Mouse (Mus musculus): ENCODE data around the gene Brat1.
A peak's percentile ranks its signal among the peaks of the same experiment; 100 is the strongest.

The Brat1 gene

DNA sequence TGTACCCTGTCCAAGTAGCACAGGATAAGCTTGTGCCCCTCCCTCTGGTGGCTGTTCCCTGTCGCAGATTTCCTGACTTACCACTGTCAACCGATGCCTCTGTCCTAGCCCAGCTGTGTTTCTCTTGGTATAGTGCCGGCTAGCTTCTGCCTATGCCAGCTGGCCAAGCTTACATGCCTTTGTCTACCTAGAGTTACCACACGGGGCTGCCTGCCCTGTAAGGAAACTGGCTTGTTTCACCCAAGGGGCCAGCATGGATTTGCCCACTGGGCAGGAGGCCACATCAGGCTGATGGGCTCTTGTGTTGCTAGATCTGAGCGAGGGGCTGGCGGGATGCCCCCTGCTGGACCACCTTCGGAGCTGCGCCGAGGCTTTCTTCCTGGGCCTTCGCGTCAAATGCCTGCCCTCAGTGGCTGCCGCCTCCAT lies 38.9 kb downstream of the Brat1 start:
- DNase-seq (ENCODE audit: low spot score in 2 of 2) = no peak

DNA sequence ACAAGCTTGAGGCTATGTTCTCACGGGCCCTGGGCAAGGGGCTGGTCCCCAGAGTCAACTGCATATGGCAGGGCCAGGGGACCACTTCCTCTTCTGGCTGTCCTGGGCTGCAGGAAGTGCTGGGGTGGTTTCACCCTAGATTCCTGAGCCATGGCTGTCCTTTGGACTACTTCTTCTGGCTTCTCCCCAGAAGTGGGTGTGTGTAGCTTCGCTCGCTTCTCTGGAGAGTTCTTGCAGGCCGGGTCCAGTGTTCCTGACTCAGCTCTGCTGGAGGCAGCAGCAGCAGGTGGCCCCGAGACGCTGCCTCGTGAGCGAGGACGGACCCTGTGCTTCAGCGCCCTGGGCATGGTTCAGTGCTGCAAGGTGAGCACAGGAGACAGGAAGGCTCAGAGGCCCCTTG lies 43.6 kb downstream of the Brat1 start:
- no peak for DNase-seq (ENCODE audit: low spot score in 2 of 2)

DNA sequence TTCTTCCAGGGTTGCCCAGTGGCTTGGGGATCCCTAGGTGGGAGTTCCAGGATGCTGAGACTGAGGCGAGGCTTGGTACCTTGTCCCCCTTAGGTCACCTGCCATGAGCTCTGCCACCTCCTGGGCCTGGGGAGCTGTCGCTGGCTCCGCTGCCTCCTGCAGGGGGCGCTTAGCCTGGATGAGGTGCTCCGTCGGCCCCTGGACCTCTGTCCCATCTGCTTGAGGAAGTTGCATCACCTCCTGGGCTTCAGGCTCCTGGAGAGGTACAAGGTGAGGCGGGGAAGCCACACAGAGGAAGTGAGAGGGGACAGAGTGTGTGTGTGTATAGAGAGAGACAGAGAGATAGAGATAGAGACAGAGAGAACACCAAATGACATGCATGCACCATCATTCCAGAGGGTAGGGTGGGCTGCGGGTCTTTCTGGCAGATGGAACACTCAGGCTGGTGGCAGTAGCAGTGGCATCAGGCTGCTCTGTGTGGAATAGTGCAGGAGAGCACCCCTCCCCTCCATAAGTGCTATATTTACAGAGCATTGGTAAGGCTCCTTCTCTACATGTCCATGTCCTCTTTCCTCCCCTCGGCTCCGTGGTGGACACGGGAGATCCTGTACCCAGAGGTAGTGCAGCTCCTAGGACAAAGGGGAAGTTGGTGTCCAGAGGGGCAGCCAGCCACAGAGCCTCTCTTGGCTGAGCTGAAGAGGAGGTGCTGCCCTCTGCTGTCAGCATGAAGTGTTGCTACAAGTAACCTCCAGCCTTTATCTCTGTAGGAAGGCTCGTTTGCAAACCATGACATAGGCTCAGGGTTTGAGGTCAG lies 44.5 kb downstream of the Brat1 start:
- DNase-seq (ENCODE audit: low spot score in 2 of 2) = peak in 1 of 2 experiments; percentile 64

DNA sequence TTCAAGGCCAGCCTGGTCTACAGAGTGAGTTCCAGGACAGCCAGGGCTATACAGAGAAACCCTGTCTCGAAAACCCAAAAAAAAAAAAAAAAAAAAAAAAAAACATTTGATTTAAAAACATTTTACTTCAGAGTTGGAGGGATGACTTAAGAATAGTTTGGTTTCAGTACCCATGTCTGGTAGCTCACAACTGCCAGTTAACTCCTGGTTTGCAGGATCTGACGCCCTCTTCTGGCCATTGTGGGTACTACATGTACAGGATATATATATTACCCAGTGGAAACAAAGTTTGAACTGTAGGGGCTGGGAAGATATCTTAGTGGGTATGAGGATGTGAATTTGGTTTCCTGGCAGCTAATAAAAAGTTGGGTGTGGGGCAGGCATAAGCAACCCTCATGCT lies 46.1 kb downstream of the Brat1 start:
- DNase-seq (ENCODE audit: low spot score in 2 of 2) = no peak

DNA sequence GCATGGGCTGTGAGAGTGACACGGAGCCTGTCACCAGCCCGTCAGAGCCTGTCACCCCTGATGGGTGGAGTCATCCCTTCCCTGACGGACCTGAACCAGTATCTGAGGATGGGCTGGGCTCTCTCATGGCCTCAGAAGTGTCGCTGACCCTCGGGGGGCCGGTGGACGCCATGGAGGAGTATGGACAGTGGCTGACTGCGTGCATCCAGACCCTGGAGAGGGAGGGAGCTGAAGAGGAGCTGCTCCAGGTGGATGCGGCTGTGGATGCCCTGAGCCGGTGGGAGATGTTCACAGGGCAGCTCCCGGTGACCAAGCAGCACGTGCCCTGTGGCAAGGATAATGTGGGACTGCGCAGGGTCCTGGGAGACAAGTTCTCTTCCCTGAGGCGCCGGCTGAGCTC lies 47.2 kb downstream of the Brat1 start:
- no peak for DNase-seq (ENCODE audit: low spot score in 2 of 2)

DNA sequence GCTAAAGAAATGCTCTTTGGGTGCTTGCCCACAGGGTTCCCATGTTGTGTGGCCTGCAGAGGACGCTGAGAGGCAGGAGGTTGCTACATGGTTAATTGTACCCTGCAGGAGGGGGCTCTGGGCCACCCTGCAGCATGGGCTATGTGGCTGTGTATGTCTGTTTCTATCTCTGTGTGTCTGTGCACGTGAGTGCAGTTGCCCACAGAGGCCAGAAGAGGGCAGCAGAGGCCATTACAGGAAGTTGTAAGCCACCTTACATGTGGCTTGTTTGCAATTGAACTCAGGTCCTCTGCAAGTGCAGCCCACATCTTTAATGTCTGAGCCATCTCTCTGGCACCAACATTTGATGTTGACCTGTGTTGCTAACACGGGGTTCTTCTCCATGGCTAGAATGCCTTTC lies 47.8 kb downstream of the Brat1 start:
- no peak for DNase-seq (ENCODE audit: low spot score in 2 of 2)

DNA sequence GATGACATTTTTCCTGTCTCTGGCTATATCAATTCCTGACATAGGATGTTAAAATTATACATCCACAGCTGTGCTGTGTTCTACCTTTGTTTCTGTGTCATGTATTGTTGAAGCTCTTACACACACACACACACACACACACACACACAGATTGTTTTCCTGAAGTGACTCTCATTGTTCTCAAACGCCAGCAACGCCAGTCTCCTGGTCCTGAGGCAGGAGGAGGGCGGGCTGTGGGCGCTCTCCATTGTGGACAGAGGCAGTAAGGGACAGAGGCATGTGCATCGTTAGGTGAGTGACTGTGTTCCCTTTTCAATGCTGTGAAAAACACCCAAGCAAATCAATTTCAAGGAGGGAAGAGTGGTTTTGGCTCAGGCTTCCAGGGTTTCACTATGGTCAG lies 48.4 kb downstream of the Brat1 start:
- no peak for DNase-seq (ENCODE audit: low spot score in 2 of 2)

DNA sequence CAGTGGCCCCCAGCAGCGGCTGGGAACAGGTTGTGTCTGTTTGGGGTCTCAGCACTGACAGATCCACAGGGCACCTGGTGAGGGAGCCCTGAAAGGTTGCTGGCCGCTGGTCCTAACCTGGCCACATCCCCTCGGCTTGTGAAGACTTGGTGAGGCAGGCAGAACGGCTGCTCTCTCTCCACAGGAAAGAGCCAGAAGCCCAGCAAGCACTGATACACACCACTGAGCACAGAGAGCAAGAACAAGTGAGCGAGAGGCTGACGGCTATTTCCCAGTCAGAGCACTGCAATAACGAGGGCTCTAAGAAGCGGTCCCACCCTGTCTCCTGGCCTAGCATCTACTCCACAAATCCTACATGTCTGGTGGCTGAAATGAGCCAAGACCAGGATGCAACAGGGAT lies 54.1 kb downstream of the Brat1 start:
- DNase-seq (ENCODE audit: low spot score in 2 of 2) = no peak

DNA sequence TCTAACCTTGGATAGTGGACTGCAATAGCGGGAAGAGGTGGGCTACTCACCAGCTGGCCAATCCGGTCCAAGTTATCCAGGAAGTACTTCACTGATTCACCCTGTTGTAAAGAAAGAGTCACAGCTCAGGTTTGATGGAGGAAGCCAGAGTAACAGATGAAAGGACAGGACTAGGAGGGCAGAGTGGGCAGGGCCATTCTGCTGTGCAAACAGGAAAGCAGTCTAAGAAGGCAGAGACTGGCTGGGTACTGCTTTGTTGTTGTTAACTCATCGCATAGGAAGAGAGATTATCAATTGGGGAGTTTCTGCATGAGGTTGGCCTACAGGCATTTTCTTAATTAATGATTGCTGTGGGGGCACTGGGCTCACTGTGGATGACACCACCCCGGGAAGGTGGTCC lies 57.7 kb downstream of the Brat1 start:
- DNase-seq (ENCODE audit: low spot score in 2 of 2) = no peak

DNA sequence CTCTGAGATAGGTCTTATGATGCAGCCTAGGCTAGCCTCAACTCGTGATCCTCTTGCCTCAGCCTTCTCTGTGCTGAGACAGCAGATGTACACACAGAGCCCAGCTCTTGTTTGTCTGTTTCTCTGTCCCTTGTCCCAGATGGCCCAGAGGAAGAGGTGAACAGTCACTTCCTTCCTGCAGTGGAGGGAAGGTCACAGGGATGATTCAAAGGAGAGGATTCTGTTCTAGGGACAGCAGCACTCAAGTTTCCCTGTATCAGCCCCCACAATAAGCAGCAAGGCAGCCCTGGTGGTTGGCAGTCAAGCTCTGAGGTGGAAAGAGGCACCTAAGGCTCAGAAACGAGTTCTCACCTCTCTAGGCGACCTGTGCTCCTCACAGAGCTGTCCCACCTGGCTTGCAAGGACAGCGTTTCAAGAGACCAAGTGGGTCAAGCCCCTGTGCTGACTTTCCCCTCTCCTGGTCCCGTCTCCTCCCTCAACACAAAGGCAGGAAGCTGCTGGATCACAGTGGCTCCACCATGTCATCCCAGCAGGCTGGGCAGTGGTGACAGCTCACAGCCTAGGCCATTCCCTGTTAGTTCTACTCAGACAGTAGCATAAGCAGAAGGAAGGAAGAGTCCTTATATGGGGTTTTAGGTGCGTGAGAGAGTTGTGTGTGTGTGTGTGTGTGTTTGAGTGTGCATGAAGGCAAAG lies 60.3 kb downstream of the Brat1 start:
- DNase-seq (ENCODE audit: low spot score in 2 of 2) = no peak

DNA sequence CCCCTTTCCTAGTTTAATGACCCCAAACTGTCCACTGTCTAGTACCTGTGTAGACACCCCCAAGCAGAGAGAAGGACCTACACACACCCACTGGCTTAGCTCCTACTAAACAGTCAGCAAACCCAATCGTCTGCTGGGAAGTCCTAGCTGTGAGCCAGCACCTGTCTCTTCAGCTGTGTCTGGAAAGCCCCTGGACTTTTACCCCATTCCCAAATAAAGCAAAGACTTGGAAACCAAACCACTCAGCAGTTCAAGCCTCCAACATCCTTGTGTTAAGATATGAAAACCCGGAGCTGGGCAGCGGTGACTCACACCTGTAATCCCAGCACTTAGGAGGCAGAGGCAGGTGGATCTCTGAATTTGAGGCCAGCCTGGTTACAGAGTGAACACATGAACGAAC lies 61.8 kb downstream of the Brat1 start:
- DNase-seq (ENCODE audit: low spot score in 2 of 2) = no peak

DNA sequence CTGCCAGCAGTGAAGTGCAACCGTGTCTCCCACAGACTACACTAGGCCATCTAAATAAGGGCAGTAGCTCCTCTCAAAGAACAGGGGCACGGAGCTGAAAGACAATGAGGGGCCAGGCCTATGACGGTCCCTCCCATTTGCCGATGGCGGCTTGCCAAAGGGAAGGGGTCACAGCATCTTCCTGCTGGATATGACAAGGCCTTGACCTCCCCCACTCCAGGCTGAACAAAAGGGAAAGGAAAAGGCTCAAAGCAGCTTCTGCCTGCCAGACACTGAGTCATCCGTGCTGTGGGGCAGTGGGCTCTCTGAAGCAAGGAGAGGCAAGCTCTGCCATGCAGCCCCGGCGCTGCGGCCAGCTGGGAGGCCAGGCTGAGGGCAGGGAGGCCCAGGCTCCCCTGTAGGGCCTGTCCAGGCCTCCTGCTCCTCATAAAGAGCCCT lies 62.9 kb downstream of the Brat1 start:
- DNase-seq (ENCODE audit: low spot score in 2 of 2) = peak; percentile 51 to 72

DNA sequence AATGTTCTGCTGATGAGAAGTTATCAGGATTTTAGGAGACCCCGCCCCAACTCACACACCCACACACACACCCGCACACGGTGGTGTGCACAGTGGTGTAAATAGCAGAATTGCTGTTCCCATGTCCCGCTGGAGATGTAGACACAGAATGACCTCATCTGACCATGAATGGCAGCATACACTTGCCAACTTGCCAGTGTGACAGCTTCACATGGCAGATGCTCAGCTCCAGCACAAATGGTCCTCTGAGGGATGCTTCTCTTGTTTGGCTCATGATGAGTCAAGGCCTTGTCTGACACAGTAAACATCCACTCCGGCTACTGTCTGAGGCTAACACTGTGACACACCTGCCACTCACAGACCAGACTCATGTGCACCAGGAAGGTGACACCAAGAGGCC lies 63.5 kb downstream of the Brat1 start:
- DNase-seq (ENCODE audit: low spot score in 2 of 2) = peak; percentile 13 to 38

Measured in frontal cortex, postnatal 14 days (tissue).